Mouse (Mus musculus) MEL (cell line): ENCODE results near the gene Snap47. TPM values are rescaled to one million over a fixed set of nuclear protein-coding genes. Genes with fewer than 3 reads are reported as not detected.

Source experiments
- DNase-seq: peaks from one replicate; pipeline ENCODE4 v3.0.0; 2011; ENCODE audit warnings: low read depth, low spot score
- H3K27ac ChIP-seq: 2 replicates; pipeline ENCODE4 v1.5.1; 2012; ENCODE audit warnings: low read depth, mild to moderate bottlenecking, control low read depth, low read length, moderate library complexity; ENCODE audit not compliant: control insufficient read depth
- H3K27me3 ChIP-seq, 2 experiments: fragments of 150-350 bp in 1 of 2; sonication (generic) in 1 of 2; 2 replicates each; pipeline ENCODE4 v1.6.1; 2012; ENCODE audit warnings: low read length in 2 of 2, mild to moderate bottlenecking in 2 of 2, improper control_type of control experiment in 1 of 2, moderate library complexity in 1 of 2; ENCODE audit not compliant: insufficient read depth in 2 of 2, control insufficient read depth in 1 of 2
- H3K36me3 ChIP-seq, 2 experiments: 2 replicates each; pipeline ENCODE4 v1.6.1; 2012 to 2014; ENCODE audit warnings: low read length in 2 of 2, improper control_type of control experiment in 1 of 2, inconsistent platforms in 1 of 2, mild to moderate bottlenecking in 1 of 2; ENCODE audit not compliant: insufficient read depth in 2 of 2, control insufficient read depth in 1 of 2
- H3K4me1 ChIP-seq, 2 experiments: fragments of 150-350 bp in 1 of 2; sonication (generic) in 1 of 2; 2 replicates each; pipeline ENCODE4 v1.6.1; 2012; ENCODE audit warnings: low read length in 2 of 2, improper control_type of control experiment in 1 of 2, mild to moderate bottlenecking in 1 of 2; ENCODE audit not compliant: insufficient read depth in 2 of 2, control insufficient read depth in 1 of 2
- H3K4me3 ChIP-seq, 2 experiments: fragments of 150-350 bp in 1 of 2; sonication (generic) in 1 of 2; 2 replicates each; pipeline ENCODE4 v1.5.1; 2012; ENCODE audit warnings: low read depth in 2 of 2, low read length in 2 of 2, mild to moderate bottlenecking in 2 of 2, moderate library complexity in 2 of 2, control low read depth in 1 of 2, improper control_type of control experiment in 1 of 2; ENCODE audit not compliant: control insufficient read depth in 1 of 2, insufficient read depth in 1 of 2
- H3K79me2 ChIP-seq: 2 replicates; pipeline ENCODE4 v1.6.1; 2012; ENCODE audit warnings: mild to moderate bottlenecking, low read length, moderate library complexity; ENCODE audit not compliant: control insufficient read depth, poor library complexity, insufficient read depth
- H3K9ac ChIP-seq: 2 replicates; pipeline ENCODE4 v1.6.1; 2012; ENCODE audit warnings: low read depth, mild to moderate bottlenecking, control low read depth, low read length, moderate library complexity; ENCODE audit not compliant: control insufficient read depth, poor library complexity, severe bottlenecking
- H3K9me3 ChIP-seq: fragments of 150-350 bp; sonication (generic); replicated peaks from 2 replicates; pipeline ENCODE4 v1.6.1; 2012; ENCODE audit warnings: mild to moderate bottlenecking, low read length, improper control_type of control experiment, moderate library complexity; ENCODE audit not compliant: insufficient read depth
- BHLHE40 ChIP-seq: IDR thresholded peaks from 2 replicates; pipeline ENCODE4 v1.6.1; 2012; ENCODE audit warnings: low read depth, mild to moderate bottlenecking, inconsistent platforms, low read length, improper control_type of control experiment, borderline replicate concordance
- CHD1 ChIP-seq: IDR thresholded peaks from 2 replicates; pipeline ENCODE4 v1.6.1; 2012; ENCODE audit warnings: low read depth, mild to moderate bottlenecking, inconsistent platforms, low read length, improper control_type of control experiment
- CTCF ChIP-seq, 3 experiments: IDR thresholded peaks in 2 of 3; conservative IDR thresholded peaks in 1 of 3; 2 replicates each; pipeline ENCODE4 v1.5.1; 2011 to 2012; ENCODE audit warnings: low read length in 3 of 3, low read depth in 2 of 3, mild to moderate bottlenecking in 2 of 3, improper control_type of control experiment in 1 of 3, inconsistent platforms in 1 of 3, mixed read lengths in 1 of 3, moderate library complexity in 1 of 3; ENCODE audit not compliant: control insufficient read depth in 1 of 3, insufficient read depth in 1 of 3, poor library complexity in 1 of 3, severe bottlenecking in 1 of 3
- ELF1 ChIP-seq: IDR thresholded peaks from 2 replicates; pipeline ENCODE4 v1.6.1; 2014; ENCODE audit warnings: low read depth, mild to moderate bottlenecking, inconsistent platforms, low read length, improper control_type of control experiment, moderate library complexity
- EP300 ChIP-seq, 2 experiments: IDR thresholded peaks; 2 replicates each; pipeline ENCODE4 v1.6.1; 2011; ENCODE audit warnings: improper control_type of control experiment in 2 of 2, low read length in 2 of 2, low read depth in 1 of 2, mild to moderate bottlenecking in 1 of 2
- ETS1 ChIP-seq: IDR thresholded peaks from 2 replicates; pipeline ENCODE4 v1.6.1; 2012; ENCODE audit warnings: low read depth, mild to moderate bottlenecking, inconsistent platforms, low read length, improper control_type of control experiment, moderate library complexity
- GABPA ChIP-seq: IDR thresholded peaks from 2 replicates; pipeline ENCODE4 v1.6.1; 2012; ENCODE audit warnings: low read depth, mild to moderate bottlenecking, inconsistent platforms, low read length, improper control_type of control experiment, moderate library complexity
- GATA1 ChIP-seq: IDR thresholded peaks from 2 replicates; pipeline ENCODE4 v1.6.1; 2011; ENCODE audit warnings: low read depth, low read length, improper control_type of control experiment
- KAT2A ChIP-seq: conservative IDR thresholded peaks from 2 replicates; pipeline ENCODE4 v1.6.1; 2012; ENCODE audit warnings: low read depth, low read length, improper control_type of control experiment, inconsistent platforms
- MAFK ChIP-seq: IDR thresholded peaks from 2 replicates; pipeline ENCODE4 v1.6.1; 2011; ENCODE audit warnings: low read depth, mild to moderate bottlenecking, low read length, improper control_type of control experiment, borderline replicate concordance
- MAX ChIP-seq: IDR thresholded peaks from 2 replicates; pipeline ENCODE4 v1.6.1; 2011; ENCODE audit warnings: low read length, improper control_type of control experiment
- MEF2A ChIP-seq: IDR thresholded peaks from 2 replicates; pipeline ENCODE4 v1.6.1; 2014; ENCODE audit warnings: low read depth, mild to moderate bottlenecking, inconsistent platforms, low read length, improper control_type of control experiment; ENCODE audit not compliant: poor library complexity, insufficient replicate concordance, severe bottlenecking; ENCODE audit errors: extremely low read depth
- MYB ChIP-seq: IDR thresholded peaks from 2 replicates; pipeline ENCODE4 v1.6.1; 2011; ENCODE audit warnings: mild to moderate bottlenecking, low read depth, low read length, improper control_type of control experiment
- MYC ChIP-seq: IDR thresholded peaks from 2 replicates; pipeline ENCODE4 v1.6.1; 2011; ENCODE audit warnings: low read depth, mild to moderate bottlenecking, low read length, improper control_type of control experiment, moderate library complexity
- NELFE ChIP-seq: IDR thresholded peaks from 2 replicates; pipeline ENCODE4 v1.6.1; 2011; ENCODE audit warnings: low read depth, low read length, improper control_type of control experiment
- POLR2A ChIP-seq, 2 experiments: IDR thresholded peaks; 2 replicates each; pipeline ENCODE4 v1.6.1; 2011 to 2012; ENCODE audit warnings: low read length in 2 of 2, mild to moderate bottlenecking in 2 of 2, control low read depth in 1 of 2, improper control_type of control experiment in 1 of 2, low read depth in 1 of 2, moderate library complexity in 1 of 2; ENCODE audit not compliant: control insufficient read depth in 1 of 2, insufficient read depth in 1 of 2, poor library complexity in 1 of 2
- POLR2AphosphoS2 ChIP-seq: IDR thresholded peaks from 2 replicates; pipeline ENCODE4 v1.6.1; 2011; ENCODE audit warnings: low read length, improper control_type of control experiment
- RAD21 ChIP-seq: IDR thresholded peaks from 2 replicates; pipeline ENCODE4 v1.6.1; 2011; ENCODE audit warnings: mild to moderate bottlenecking, low read depth, low read length, improper control_type of control experiment
- RCOR1 ChIP-seq: IDR thresholded peaks from 2 replicates; pipeline ENCODE4 v1.6.1; 2012; ENCODE audit warnings: low read depth, mild to moderate bottlenecking, inconsistent platforms, low read length, improper control_type of control experiment
- SIN3A ChIP-seq: IDR thresholded peaks from 2 replicates; pipeline ENCODE4 v1.6.1; 2012; ENCODE audit warnings: low read length, improper control_type of control experiment, inconsistent platforms
- TAL1 ChIP-seq: IDR thresholded peaks from 2 replicates; pipeline ENCODE4 v1.6.1; 2012; ENCODE audit warnings: mild to moderate bottlenecking, inconsistent platforms, low read length, moderate library complexity, mixed read lengths
- TBP ChIP-seq: IDR thresholded peaks from 2 replicates; pipeline ENCODE4 v1.8.0; 2011; ENCODE audit warnings: low read depth, low read length, improper control_type of control experiment
- UBTF ChIP-seq: IDR thresholded peaks from 2 replicates; pipeline ENCODE4 v1.6.1; 2012; ENCODE audit warnings: low read depth, mild to moderate bottlenecking, inconsistent platforms, low read length, improper control_type of control experiment, moderate library complexity, borderline replicate concordance; ENCODE audit not compliant: insufficient read depth
- USF1 ChIP-seq: IDR thresholded peaks from 2 replicates; pipeline ENCODE4 v1.6.1; 2014; ENCODE audit warnings: low read depth, mild to moderate bottlenecking, inconsistent platforms, low read length, improper control_type of control experiment, moderate library complexity
- USF2 ChIP-seq, 2 experiments: IDR thresholded peaks; 2 replicates each; pipeline ENCODE4 v1.6.1; 2011 to 2012; ENCODE audit warnings: improper control_type of control experiment in 2 of 2, low read length in 2 of 2, borderline replicate concordance in 1 of 2, inconsistent platforms in 1 of 2, low read depth in 1 of 2, mild to moderate bottlenecking in 1 of 2; ENCODE audit not compliant: insufficient read depth in 1 of 2
- ZC3H11A ChIP-seq: IDR thresholded peaks from 2 replicates; pipeline ENCODE4 v1.6.1; 2012; ENCODE audit warnings: low read depth, mild to moderate bottlenecking, inconsistent platforms, low read length, improper control_type of control experiment
- ZKSCAN1 ChIP-seq: IDR thresholded peaks from 2 replicates; pipeline ENCODE4 v1.6.1; 2012; ENCODE audit warnings: low read depth, mild to moderate bottlenecking, inconsistent platforms, low read length, improper control_type of control experiment, moderate library complexity
- ZMIZ1 ChIP-seq: IDR thresholded peaks from 2 replicates; pipeline ENCODE4 v1.6.1; 2012; ENCODE audit warnings: low read depth, mild to moderate bottlenecking, inconsistent platforms, low read length, improper control_type of control experiment, moderate library complexity
- ZNF384 ChIP-seq: IDR thresholded peaks from 2 replicates; pipeline ENCODE4 v1.6.1; 2012; ENCODE audit warnings: low read depth, mild to moderate bottlenecking, inconsistent platforms, low read length, improper control_type of control experiment
- polyA plus RNA-seq, 2 experiments: library from polyadenylated mRNA; stranded (reverse) in 1 of 2; unstranded in 1 of 2; fragments of >175 nt in 1 of 2; fragments of >200 nt in 1 of 2; gene quantifications; 2 replicates each; pipeline versions ENCODE4 v1.2.1 to v1.2.4; 2012; ENCODE audit warnings: low replicate concordance in 2 of 2, low read depth in 1 of 2; ENCODE audit not compliant: insufficient read length in 2 of 2, insufficient read depth in 1 of 2, missing spikeins in 1 of 2
- total RNA-seq: library from RNA; depleted of rRNA; stranded (reverse); fragments of 300-350 nt; gene quantifications from 2 replicates; pipeline ENCODE4 v1.2.3, GENCODE M21; 2012

Snap47 gene
- total and polyA plus RNA-seq, 3 experiments, result 51.0 to 57.9 TPM; not detected in 1

- Histone ChIP-seq H3K79me2 (peaks cover 14% of the 10 kb centered on the region), H3K36me3 (peaks cover 7 to 9% of the 10 kb centered on the region in 2 experiments), H3K27ac (peak overlapping the region; percentile 71)
- TF ChIP-seq MYC (peak; percentile 12; the same call in 1 of the 2 replicates), MAX (peak; percentile 61), POLR2A (IDR thresholded peaks at IDR 0.05; ENCODE audit: control insufficient read depth in 1 of 2, insufficient read depth in 1 of 2, low read depth in 1 of 2, low read length in 2 of 2, poor library complexity in 1 of 2) (peak in 1 of 2 experiments; percentile 67; a peak in 1 of 4 replicates), RAD21 (no peak), NELFE (no peak), CHD1 (peak; percentile 76; the same call in 1 of the 2 replicates), USF1 (no peak), GABPA (no peak)
- TF ChIP-seq, all 39 proteins: peak for 4
- H3K27me3 ChIP-seq, result no peaks in the 10 kb centered on the region
- H3K4me1 ChIP-seq, result peaks cover 3 to 16% of the 10 kb centered on the region in 2 experiments; a peak in 3 of 4 replicates
- peak; percentile 78 for DNase-seq
- H3K4me3 ChIP-seq, result peak overlapping the region; percentile 87 to 95
- H3K9ac ChIP-seq, result peak overlapping the region; percentile 92
- no peaks in the 10 kb centered on the region for H3K9me3 ChIP-seq
Measured at GRCm38 (mm10) chr11:59450230-59450771, 685 bp downstream of the Snap47 start.

GRCm38 (mm10) chr11:59449741-59450229 lies 1.2 kb downstream of the Snap47 start, which contains the start of gene Jmjd4:
TSS of gene Jmjd4 (plus strand) at chr11:59450045.
- Histone ChIP-seq H3K9ac (peak within 1 kb of the TSS; percentile 92), H3K36me3 (peaks cover 5 to 9% of the 10 kb centered on the region in 2 experiments), H3K79me2 (peaks cover 14% of the 10 kb centered on the region), H3K27ac (peak within 1 kb of the TSS; percentile 71), H3K9me3 (no peaks in the 10 kb centered on the region), H3K4me1 (peaks cover 3 to 16% of the 10 kb centered on the region in 2 experiments; a peak in 3 of 4 replicates), H3K4me3 (peak within 1 kb of the TSS; percentile 87 to 95), H3K27me3 (no peaks in the 10 kb centered on the region)
- DNase-seq, result peak; percentile 96
- TF ChIP-seq RAD21 (no peak), ZMIZ1 (peak; percentile 92), GATA1 (no peak), ELF1 (peak; percentile 31; the same call in 1 of the 2 replicates), SIN3A (peak; percentile 86), MAX (peak; percentile 67; the same call in 1 of the 2 replicates), CHD1 (no peak), RCOR1 (no peak), GABPA (no peak), UBTF (no peak), ZC3H11A (no peak), EP300 (IDR thresholded peaks at IDR 0.05; ENCODE audit: low read depth in 1 of 2, low read length in 2 of 2) (no peak), BHLHE40 (no peak), MAFK (no peak), MEF2A (no peak), KAT2A (no peak; the same call in 1 of the 2 replicates), USF2 (IDR thresholded peaks at IDR 0.05; ENCODE audit: borderline replicate concordance in 1 of 2, insufficient read depth in 1 of 2, low read depth in 1 of 2, low read length in 2 of 2) (no peak), ZKSCAN1 (no peak), ZNF384 (no peak), CTCF (IDR thresholded peaks at IDR 0.05 in 2 of 3, conservative IDR thresholded peaks at IDR 0.05 in 1 of 3; ENCODE audit: control insufficient read depth in 1 of 3, insufficient read depth in 1 of 3, low read depth in 2 of 3, low read length in 3 of 3, poor library complexity in 1 of 3, severe bottlenecking in 1 of 3) (no peak), POLR2AphosphoS2 (peak; percentile 75; the same call in 1 of the 2 replicates), TAL1 (no peak), ETS1 (peak; percentile 16; the same call in 1 of the 2 replicates), MYC (peak; percentile 78; the same call in 1 of the 2 replicates), TBP (peak; percentile 93), MYB (no peak)
